Mouse (Mus musculus) bone marrow, adult 2 months (tissue): ENCODE measurements around the gene Ubash3b. TPM values are rescaled to one million over a fixed set of nuclear protein-coding genes. Genes with fewer than 3 reads are reported as not detected.

Source experiments
- H3K27ac ChIP-seq: fragments of 200-500 bp; 2 replicates; pipeline ENCODE4 v1.5.1; 2012; ENCODE audit warnings: low read depth, mild to moderate bottlenecking, control low read depth, inconsistent platforms, low read length; ENCODE audit not compliant: control insufficient read depth, poor library complexity, insufficient read depth
- H3K4me1 ChIP-seq: fragments of 200-500 bp; 2 replicates; pipeline ENCODE4 v1.6.1; 2011; ENCODE audit warnings: low read length; ENCODE audit not compliant: control insufficient read depth, insufficient read depth
- H3K4me3 ChIP-seq: fragments of 200-500 bp; replicated peaks from 2 replicates; pipeline ENCODE3; 2011; ENCODE audit warnings: mild to moderate bottlenecking, low read depth, low read length, control low read depth; ENCODE audit not compliant: control insufficient read depth
- CTCF ChIP-seq: fragments of 200-500 bp; IDR thresholded peaks from 2 replicates; pipeline ENCODE4 v1.5.1; 2011; ENCODE audit warnings: low read length, control low read depth; ENCODE audit not compliant: control insufficient read depth, insufficient read depth
- POLR2A ChIP-seq: fragments of 200-500 bp; IDR thresholded peaks from 2 replicates; pipeline ENCODE4 v1.6.1; 2011; ENCODE audit warnings: low read depth, mild to moderate bottlenecking, control low read depth, low read length, borderline replicate concordance; ENCODE audit not compliant: control insufficient read depth
- WGBS: fragments of 180-500 bp; shearing (Covaris S2); methylation state at CpG from one replicate; pipeline ENCODE4 v1.1.7; 2018; 5-methylcytosine and 5-hydroxymethylcytosine counted together
- polyA plus RNA-seq: library from polyadenylated mRNA; stranded (reverse); fragments of >200 nt; gene quantifications from 2 replicates; pipeline ENCODE4 v1.2.4, GENCODE M21; 2011; ENCODE audit warnings: low replicate concordance; ENCODE audit not compliant: missing spikeins, insufficient read depth, insufficient read length

Gene Ubash3b
- polyA plus RNA-seq, 1 experiment = 33.4 TPM

- H3K4me3 ChIP-seq = no peak overlapping the region
- H3K27ac ChIP-seq = no peak overlapping the region
- TF ChIP-seq POLR2A (no peak), CTCF (no peak)
- WGBS = 41% methylated on average over 9 of the region's 9 CpGs
- peaks cover 9% of the 10 kb centered on the region for H3K4me1 ChIP-seq
Measured at GRCm38 (mm10) chr9:41087831-41088383, 73.6 kb downstream of the Ubash3b start.

GRCm38 (mm10) chr9:41084191-41084901 is 77.2 kb downstream of the Ubash3b start:
- no peak overlapping the region for H3K27ac ChIP-seq
- H3K4me3 ChIP-seq = no peak overlapping the region
- TF ChIP-seq CTCF = no peak
- TF ChIP-seq POLR2A = no peak
- H3K4me1 ChIP-seq = peaks cover 12% of the 10 kb centered on the region
- 12% methylated on average over 11 of the region's 11 CpGs for WGBS

- Histone ChIP-seq H3K4me3 (no peak overlapping the region), H3K4me1 (peaks cover 13% of the 10 kb centered on the region; the same call in 1 of the 2 replicates), H3K27ac (peak overlapping the region; percentile 30; the same call in 1 of the 2 replicates)
- WGBS = 11% methylated on average over 6 of the region's 6 CpGs
- TF ChIP-seq CTCF = no peak
- no peak for TF ChIP-seq POLR2A
Measured at GRCm38 (mm10) chr9:41083386-41084055, 78.0 kb downstream of the Ubash3b start.

- Histone ChIP-seq H3K27ac (no peak overlapping the region; the same call in 1 of the 2 replicates), H3K4me1 (peaks cover 15% of the 10 kb centered on the region), H3K4me3 (no peak overlapping the region)
- TF ChIP-seq CTCF = no peak
- no peak for TF ChIP-seq POLR2A
- WGBS = 19% methylated on average over 3 of the region's 3 CpGs
Measured at GRCm38 (mm10) chr9:41082891-41083290, 78.6 kb downstream of the Ubash3b start.

GRCm38 (mm10) chr9:41080877-41081276 is 80.6 kb downstream of the Ubash3b start:
- Histone ChIP-seq H3K27ac (no peak overlapping the region), H3K4me3 (no peak overlapping the region), H3K4me1 (peaks cover 13% of the 10 kb centered on the region)
- TF ChIP-seq CTCF = no peak
- no peak for TF ChIP-seq POLR2A
- WGBS = 19% methylated on average over 5 of the region's 5 CpGs

- no peak overlapping the region for H3K4me3 ChIP-seq
- H3K4me1 ChIP-seq = peaks cover 13% of the 10 kb centered on the region
- TF ChIP-seq POLR2A = no peak
- no peak for TF ChIP-seq CTCF
- 59% methylated on average over 14 of the region's 14 CpGs for WGBS
- no peak overlapping the region for H3K27ac ChIP-seq
Measured at GRCm38 (mm10) chr9:41079428-41080155, 81.9 kb downstream of the Ubash3b start.

GRCm38 (mm10) chr9:41078198-41078597 is 83.3 kb downstream of the Ubash3b start:
- TF ChIP-seq CTCF (no peak), POLR2A (no peak)
- no peak overlapping the region for H3K27ac ChIP-seq
- peaks cover 10% of the 10 kb centered on the region for H3K4me1 ChIP-seq
- 37% methylated on average over 4 of the region's 4 CpGs for WGBS
- H3K4me3 ChIP-seq = no peak overlapping the region

GRCm38 (mm10) chr9:41076150-41076549 is 85.3 kb downstream of the Ubash3b start:
- peaks cover 14% of the 10 kb centered on the region for H3K4me1 ChIP-seq
- no peak overlapping the region for H3K4me3 ChIP-seq
- H3K27ac ChIP-seq = no peak overlapping the region
- 91% methylated on average over 4 of the region's 4 CpGs for WGBS
- TF ChIP-seq CTCF (no peak), POLR2A (no peak)
